In the genomic region with DNA sequence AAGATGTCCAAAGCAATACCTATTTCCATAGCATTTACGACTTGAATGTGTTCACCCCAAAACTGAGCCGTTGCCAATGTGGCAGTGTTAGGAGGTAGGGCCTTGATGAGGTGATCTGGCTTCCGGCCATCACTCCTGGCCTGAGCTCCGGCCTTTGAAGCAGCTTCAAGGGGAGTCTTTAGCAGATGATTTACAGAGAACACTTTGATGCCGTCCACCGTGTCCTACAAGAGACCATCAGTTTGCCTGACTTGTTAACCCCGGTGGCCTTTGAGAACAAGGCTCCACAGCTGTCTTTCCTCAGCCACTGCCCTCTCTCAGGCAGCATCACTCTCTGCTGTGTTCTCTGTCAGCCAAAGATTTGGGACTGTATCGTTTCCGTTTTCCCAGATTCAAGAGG, we compare ENCODE assay signal across 12 mouse cellular contexts.
DNase-seq lines count a peak whose midpoint lies in the region; ATAC-seq lines count a peak whose summit lies in the region.
"Had no signal": no experiment of that assay in that cellular context is flagged by ENCODE, and none has a peak within 500 bp of the region (broad histone marks: within the 10 kb centered on the region; RNA-seq: fewer than 3 reads in every experiment).

No protein-coding gene starts in this region.

- H3K4me3 ChIP-seq in neural tube, embryonic 15.5 days (replicated peaks) = no peak overlapping the region
- H3K4me3 ChIP-seq: left cerebral cortex, adult 2 months had no signal

- no peak overlapping the region for H3K4me2 ChIP-seq in neural tube, embryonic 15.5 days

- WGBS in neural tube, embryonic 15.5 days = 48% methylated on average over 9 of the region's 9 CpGs

- no peaks in the 10 kb centered on the region for H3K4me1 ChIP-seq in neural tube, embryonic 15.5 days

- no peak for ATAC-seq in neural tube, embryonic 15.5 days (ENCODE audit: low FRiP score)
- ATAC-seq in megakaryocyte, adult 5-6 weeks (ENCODE audit: poor library complexity, severe bottlenecking) = no peak
- ATAC-seq: activated CD4-positive, CD25-positive, alpha-beta regulatory T cell, adult 4 months; hindbrain, embryonic 16.5 days had no signal

- H3K36me3 ChIP-seq in neural tube, embryonic 15.5 days = no peaks in the 10 kb centered on the region

- H3K27me3 ChIP-seq in neural tube, embryonic 15.5 days (replicated peaks) = no peaks in the 10 kb centered on the region

- DNase-seq in neural tube, embryonic 10.5 days (ENCODE audit: extremely low spot score, low spot score) = peak; percentile 21
- DNase-seq in embryo, embryonic 11 days = peak; percentile 26
- DNase-seq in kidney, postnatal 4 days = peak; percentile 42 to 58
- DNase-seq in right cerebral cortex, postnatal 10 days (ENCODE audit: low spot score in 2 of 2) = no peak
- no peak for DNase-seq in gastrocnemius, postnatal 25 days
- DNase-seq: retina, postnatal 1 day had no signal

- no peak overlapping the region for H3K27ac ChIP-seq in neural tube, embryonic 15.5 days (replicated peaks)
- H3K27ac ChIP-seq: left cerebral cortex, adult 2 months; liver, embryonic 14.5 days had no signal

- no peaks in the 10 kb centered on the region for H3K9me3 ChIP-seq in neural tube, embryonic 15.5 days (replicated peaks)

- H3K9ac ChIP-seq in neural tube, embryonic 15.5 days (replicated peaks) = no peak overlapping the region
- H3K9ac ChIP-seq: liver, embryonic 14.5 days had no signal

Comparison
In these comparisons a context has a peak if more than half of its experiments do, and no peak if none do; other contexts are left out.
1. DNase-seq: peak in neural tube, embryonic 10.5 days (single experiment), embryo, embryonic 11 days (single experiment) and kidney, postnatal 4 days (2 of 2); none in right cerebral cortex, postnatal 10 days (0 of 2) and gastrocnemius, postnatal 25 days (single experiment).